Mouse (Mus musculus): ENCODE measurements around the gene Scfd2.

Gene Scfd2

GRCm38 (mm10) chr5:74164547-74164946, 367.0 kb downstream of the Scfd2 start:
- no peak for DNase-seq

DNA sequence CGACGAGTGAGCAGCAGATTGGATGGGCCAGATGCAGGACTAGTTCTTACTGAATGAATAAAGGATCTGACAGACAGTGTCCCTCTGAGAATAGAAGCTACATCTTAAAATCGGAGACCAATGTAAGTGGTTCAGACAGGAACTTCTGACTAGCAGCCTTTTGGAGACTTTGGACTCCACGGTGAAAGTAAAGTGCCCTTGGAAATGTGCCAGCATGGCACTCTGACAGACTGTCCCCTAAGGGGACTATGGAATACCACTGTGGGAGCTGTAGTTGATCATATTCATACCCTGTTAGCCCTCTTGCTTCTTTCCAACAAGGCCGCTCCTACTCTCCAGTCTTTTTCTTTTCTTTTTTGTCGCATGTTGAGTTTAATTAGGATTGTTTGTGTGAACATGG, 368.4 kb downstream of the Scfd2 start:
- no peak for DNase-seq

GRCm38 (mm10) chr5:74162013-74162412, 369.5 kb downstream of the Scfd2 start:
- DNase-seq: no peak

DNA sequence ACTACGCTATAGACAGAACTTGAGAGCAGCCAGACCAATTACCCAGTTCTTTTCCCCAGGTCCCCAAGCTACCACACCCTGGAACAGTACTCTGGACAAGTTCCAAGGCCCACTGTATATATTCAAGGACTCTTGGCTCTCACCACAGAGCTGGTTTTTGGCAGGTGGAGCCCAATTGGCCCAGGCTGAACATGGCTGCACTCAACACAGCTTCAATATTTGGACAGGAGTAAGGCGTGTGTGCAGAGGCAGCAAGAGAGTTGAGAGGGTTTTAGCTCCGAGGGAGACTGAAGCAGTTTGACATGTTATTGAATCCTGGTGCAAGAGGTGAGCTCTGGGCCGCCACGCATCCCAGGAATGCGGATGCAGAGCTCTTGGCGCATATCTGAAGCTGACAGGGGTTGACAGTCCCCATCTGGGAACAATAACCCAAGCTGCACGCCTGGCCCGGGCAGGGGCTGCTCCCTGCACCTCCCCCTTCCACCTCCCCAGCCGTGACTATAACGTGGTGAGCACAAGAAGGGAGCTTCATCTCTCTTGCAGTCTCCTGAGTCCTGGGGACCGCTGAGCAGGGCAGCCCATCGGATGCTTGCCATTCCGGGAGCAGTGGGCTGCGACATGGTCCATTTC, 370.1 kb downstream of the Scfd2 start:
- peak; percentile 6 to 13 for DNase-seq

GRCm38 (mm10) chr5:74160349-74160748, 371.2 kb downstream of the Scfd2 start:
- no peak for DNase-seq

DNA sequence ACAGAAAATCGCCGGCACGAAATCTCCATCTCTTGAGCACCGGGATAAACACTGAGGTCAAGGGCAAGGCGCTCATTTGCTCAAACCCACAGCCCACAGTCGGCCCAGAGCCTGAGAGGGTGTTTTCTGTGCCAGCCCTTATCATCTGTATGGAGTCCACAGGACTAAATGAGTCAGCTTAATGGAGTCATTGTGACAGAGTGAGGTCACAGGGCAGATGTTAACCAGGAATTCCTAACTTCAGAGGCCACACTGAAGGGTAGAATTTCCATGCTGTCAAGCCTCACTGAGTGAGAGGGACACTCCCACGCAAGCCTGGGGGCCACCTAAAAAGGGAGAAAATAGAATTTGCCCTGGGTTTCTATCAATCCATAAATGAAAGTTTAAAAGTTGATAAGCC, 371.7 kb downstream of the Scfd2 start:
- no peak for DNase-seq

GRCm38 (mm10) chr5:74158929-74159632, 372.5 kb downstream of the Scfd2 start:
- no peak for DNase-seq

DNA sequence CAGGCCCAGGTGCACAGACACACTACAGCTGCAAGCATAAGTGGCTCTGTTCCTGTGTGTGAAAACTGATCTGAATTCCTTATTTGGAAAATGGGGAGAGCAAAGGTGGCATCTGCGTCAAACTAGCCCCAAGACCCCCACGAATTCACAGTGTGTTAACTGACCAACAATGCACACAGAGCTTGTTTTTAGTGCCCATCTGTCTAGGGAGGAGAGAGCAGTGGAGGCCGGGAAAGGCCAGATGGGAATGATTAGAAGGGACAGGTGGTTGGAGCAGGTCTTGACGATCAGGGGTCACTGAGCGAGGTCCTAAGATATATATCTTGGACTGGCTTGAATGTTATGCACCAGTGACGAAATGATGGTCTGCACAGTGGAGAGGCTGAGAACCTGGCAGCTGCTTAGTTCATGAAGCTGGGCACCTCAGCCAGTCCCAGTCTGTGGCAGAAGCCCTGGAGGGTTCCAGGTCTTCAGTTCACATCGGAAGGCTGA, 375.7 kb downstream of the Scfd2 start:
- DNase-seq: no peak
